Mouse (Mus musculus) E14TG2a.4 (cell line): ENCODE measurements around the gene Itih3.

Source experiments
- CTCF ChIP-seq: conservative IDR thresholded peaks from 2 replicates; pipeline ENCODE4 v1.5.1; 2014; ENCODE audit warnings: low read length
- POU5F1 ChIP-seq: IDR thresholded peaks from 2 replicates; pipeline ENCODE4 v1.6.1; 2014; ENCODE audit warnings: low read length, borderline replicate concordance

DNA sequence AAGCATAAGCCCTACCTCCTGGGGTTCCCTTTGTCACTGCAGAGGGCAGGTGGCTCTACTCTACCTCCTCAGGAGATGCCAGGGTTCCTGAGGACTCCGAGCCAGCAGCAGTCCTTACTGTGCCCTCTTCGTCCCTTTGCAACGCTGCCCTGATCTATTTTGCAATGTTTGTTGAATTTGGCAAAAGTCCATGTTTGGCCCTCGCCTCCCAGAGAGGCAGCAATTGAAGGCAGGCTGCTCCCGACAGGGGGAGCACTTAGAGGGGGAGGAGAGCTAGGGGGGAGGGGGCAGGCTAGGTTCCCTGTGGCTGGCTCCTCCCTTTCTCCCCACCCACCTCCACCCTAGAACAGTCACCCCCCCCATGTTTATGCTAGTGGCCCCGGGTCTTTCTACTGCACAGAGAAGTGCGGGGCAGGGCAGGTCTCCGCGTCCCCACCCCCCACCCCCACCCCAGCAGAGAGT is 35.3 kb downstream of the Itih3 start:
- TF ChIP-seq CTCF (no peak; the same call in 1 of the 2 replicates), POU5F1 (no peak)
